Mouse (Mus musculus) cerebellum, adult 11 months (tissue): Measurements from ENCODE around the gene Rnft1.
A peak's percentile ranks its signal among the peaks of the same experiment; 100 is the strongest.

Experiments
- DNase-seq: peaks from one replicate; pipeline ENCODE4 v3.0.0; 2022

Gene Rnft1

DNA sequence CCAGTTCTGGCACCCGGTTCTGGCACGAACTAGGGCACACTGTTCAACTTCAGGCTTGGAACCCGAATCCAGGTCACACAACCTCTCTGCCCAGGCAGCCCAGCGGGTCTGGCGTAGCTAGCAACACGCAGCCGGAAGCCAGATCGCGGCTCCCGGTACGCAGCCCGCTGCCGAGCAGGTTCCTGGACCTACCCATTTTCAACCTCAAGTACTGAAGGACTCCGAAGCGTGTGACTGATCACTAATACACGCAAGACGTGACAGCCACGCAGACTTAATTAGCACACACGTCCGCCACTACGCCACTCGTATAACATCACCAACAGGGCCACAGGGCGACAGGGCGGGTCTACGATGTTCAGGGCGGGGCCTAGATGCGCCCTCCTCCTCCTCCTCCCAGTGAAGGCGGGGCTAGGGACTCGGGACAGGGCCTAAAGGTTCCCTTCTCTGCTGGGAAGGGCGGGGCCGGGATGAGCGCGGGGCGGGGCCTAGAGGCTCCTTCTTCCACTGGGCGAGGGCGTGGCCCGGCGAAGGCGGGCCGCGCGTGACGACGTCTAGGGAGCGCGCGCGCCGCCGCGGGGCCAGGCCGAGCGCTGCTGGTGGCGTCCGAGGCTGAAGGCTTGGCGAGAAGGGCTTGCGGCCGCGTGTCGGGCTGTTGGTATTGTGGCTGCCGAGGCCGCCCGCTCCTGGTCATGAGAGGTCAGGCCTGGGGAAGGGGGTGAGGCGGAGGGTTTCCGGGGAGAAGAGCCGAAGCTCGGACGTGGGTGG is at the start of gene Rnft1:
Rnft1 (plus strand) TSS at position 557 of the 768 bp plus-strand sequence.
- peak; percentile 99 for DNase-seq

DNA sequence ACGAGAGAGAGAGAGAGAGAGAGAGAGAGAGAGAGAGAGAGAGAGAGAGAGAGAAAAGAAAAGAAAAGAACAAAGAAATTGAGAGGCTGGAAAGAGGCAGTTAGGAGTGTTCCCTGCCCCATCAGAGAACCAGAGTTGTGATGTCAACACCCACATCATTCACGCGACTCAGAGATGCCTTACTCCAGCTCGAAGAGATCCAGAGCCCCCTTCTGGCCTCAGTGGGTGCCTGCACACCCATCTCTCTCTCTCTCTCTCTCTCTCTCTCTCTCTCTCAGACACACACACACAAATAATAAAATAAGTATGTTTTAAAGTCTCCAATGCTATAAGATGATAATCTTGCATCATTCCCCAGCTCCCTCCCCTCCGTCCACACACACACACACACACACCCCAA is 47.6 kb upstream of the Rnft1 start:
- no peak for DNase-seq

DNA sequence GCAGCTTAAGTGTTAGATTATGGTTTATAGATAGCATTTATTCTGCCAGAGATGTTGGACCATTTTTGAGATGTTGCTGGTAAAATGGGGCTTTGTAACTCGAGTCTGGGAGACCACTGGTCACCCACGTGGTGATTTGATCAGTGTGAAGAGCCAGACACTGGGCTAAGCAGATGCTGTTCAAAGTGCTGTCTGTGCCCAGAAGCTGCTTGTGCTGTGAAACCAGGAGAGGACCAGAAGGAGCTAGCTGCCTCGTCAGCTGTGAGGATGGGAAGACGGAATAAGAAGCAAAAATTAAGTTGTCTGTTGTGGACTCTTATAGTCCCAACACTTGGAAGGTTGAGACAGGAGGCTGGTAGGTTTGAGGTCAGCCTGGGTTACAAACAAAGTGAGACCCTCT is 46.2 kb upstream of the Rnft1 start:
- DNase-seq, result no peak

DNA sequence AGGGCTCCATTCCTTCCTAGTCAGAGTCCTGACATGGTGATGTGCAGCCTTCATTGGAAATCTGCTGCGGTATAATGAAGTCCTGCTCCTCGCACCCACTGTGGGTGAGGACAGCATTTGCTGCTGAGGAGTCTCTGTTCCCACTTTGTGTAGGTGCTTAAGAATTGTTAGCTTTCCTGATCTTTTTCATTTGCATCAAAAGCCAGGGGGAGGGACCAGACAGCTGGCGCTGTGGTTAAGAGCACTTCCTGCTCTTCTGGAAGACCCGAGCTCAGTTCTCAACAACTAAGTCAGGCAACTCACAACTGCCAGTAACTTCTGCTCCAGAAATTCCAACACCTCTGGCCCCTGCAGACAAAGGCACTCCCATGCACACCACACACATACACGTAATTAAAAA is 43.7 kb upstream of the Rnft1 start:
- no peak for DNase-seq

DNA sequence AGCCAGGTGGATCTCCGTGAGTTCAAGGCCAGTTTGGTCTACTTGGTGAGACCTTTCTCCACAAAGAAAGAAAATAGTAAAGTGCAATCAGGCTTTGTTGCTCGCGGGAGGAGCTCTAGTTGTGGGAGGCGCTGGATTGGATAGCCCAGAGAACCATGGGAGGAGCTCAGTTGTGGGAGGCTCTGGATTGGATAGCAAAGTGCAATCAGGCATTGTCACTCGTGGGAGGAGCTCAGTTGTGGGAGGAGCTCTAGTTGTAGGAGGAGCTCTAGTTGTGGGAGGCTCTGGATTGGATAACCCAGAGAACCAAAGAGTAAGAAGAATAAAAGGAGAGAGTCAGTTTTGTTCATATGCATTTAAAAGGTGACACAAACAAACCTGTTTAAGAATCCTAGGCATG is 30.5 kb upstream of the Rnft1 start:
- DNase-seq, result no peak

DNA sequence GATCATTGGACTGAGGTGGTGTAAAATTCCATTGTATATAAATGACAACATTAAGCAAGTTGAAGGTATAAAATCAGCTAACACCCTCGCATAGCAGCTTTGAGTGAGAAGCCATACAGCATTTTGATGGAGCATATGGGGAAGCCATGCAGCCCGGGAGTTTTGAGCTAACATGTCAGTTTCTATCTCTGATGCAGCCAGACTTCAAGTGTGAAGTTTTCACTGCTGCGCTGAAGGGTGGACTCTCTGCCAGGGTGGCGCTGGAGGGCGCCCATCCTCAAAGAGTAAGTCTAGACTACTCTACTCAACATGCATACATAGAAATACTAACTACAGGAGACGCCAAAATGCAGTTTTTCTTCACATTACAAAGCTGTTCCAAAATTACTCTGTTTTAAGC is 26.9 kb upstream of the Rnft1 start:
- DNase-seq, result no peak

DNA sequence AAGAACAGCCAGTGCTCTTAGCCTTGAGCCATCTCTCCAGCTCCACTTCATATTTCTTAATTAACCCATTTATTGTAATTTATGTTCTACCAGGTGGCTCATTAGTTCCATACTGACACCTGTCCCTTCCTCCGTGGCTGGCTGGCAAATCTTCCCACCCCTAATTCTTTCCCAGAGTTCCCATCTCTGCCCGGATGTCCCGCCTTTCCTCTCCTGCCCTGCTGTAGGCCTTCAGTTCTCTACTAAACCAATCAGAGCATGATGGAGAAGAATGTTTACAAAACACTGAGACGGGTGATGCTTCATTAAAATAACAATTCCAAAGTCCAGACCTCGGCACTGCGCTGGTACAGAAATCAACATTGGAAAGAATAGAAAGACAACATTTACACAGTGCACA is 25.6 kb upstream of the Rnft1 start:
- no peak for DNase-seq

DNA sequence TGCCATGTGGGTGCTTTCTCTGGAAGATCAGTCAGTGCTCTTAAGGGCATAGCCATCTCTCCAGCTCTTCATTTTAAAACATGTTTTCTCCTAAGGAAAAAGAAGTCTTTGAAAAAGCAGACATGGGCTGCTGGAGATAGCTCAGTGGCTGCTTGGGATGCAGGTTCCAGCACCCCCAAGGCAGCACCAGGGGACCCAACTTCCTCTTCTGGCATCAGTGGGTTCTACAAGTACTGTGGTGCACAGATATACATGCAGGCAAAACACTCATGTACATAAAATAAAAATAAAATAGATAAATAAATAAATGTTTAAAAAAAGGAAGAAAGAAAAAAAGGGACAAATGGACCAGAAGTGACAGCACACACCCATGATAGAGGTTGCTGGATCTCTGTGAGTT is 21.9 kb upstream of the Rnft1 start:
- DNase-seq, result no peak

DNA sequence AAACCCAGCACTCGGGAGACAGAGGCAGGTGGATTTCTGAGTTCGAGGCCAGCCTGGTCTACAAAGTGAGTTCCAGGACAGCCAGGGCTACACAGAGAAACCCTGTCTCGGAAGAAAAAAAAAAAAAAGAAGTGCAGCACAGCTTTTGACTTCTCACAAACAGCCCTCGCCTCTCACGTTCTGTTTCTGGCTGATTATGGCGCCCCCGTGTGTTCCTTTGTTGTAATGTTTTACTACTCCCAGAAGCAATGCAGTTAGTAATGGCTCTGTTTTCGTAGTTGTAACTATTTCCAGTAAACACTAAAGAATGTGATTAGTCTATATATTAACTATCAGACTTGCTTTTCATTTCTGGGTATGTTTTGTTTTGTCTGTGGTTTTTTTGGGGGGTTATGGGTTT is 20.2 kb upstream of the Rnft1 start:
- DNase-seq, result peak; percentile 50

DNA sequence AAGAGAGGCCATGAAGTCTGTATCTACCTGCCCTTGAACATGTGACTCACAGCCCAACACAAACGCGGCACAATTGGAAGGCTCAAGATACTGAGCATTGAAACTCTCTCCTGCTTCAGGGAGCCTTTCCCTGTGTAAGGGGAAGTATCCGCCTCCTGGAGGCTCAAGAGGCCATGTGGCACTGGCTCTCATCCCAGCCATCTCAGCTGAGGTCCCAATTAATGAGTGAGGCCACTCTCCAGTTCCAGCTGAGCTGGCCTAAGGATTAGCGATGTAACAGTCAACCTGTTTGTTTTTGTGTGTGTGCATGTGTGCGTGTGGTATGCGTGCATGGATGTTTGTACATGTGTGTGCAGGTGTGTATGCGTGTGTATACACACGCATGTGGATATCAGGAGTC is 16.1 kb upstream of the Rnft1 start:
- DNase-seq, result peak; percentile 60

DNA sequence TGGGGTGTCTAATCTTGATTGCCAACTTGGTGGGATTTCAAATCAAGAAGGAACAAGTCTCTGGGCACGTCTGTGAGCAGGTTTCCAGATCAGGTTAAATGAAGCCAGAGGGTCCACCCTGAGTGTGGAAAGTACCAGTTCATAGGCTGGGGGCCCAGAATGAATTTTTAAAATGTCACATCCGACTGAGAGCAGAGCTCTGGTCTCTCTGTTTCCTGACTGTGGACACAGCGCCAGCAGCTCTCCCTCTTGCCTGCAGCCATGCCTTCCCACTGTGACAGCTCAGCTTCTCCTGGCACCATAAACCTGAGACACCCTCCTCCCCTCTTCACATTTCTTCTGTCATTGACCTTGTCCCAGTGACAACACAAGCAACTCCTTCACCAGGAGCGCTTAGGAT is 15.5 kb upstream of the Rnft1 start:
- no peak for DNase-seq

DNA sequence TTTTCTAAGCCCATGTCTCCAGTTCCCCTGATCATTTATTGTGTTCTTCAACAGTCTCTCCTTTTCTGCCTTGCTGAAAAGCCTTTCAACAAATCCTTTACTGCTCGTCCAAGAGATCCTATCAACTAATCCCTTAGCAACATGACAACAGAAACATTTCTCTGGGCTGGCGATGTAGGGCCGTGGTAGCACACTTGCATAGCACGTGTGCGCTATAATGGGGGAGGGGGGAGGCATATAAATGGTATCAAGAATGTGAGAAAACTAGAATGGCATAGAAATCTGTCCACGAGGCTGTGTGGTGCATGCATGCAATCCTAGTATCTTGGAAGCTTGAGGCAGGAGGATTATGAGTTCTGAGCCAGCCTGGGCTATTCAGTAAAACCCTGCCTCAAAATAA is 12.7 kb upstream of the Rnft1 start:
- no peak for DNase-seq

DNA sequence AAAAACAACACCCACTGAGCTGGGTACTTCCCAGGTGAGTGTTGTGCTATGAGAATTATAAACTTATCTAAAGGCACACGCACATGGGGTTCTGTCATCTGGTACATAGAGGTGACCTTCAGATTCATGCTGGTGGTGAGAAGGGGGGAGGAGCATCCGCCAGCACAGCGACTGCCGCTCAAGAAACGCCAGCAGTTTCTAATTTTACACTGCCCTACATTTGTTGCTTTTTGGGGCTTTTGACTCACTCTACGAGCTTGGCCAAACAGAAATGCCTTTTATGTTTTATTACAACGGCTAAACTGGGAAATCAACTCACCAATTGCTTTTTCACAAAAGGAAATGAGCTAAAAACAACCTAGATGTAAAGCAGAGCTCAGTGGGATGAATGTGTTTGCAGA is 11.7 kb upstream of the Rnft1 start:
- peak; percentile 42 for DNase-seq

DNA sequence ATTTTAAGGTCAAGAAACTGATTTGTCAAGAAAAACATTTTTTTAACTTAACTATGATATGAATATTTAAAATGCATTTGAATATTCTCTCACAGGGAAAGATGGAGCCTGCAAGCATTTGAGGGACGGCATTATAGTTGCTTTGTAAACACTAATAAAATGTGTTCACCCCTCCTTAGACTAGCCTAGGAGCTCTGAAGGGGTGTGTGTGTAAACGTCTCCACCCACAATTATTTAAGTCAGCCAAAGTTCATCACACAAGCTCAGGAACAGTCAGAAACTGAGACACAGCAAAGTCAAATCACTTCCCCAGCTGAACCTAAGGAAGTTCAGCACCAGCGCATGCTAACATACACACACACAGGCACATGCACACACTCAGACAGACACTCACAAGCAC is 10.9 kb upstream of the Rnft1 start:
- no peak for DNase-seq

DNA sequence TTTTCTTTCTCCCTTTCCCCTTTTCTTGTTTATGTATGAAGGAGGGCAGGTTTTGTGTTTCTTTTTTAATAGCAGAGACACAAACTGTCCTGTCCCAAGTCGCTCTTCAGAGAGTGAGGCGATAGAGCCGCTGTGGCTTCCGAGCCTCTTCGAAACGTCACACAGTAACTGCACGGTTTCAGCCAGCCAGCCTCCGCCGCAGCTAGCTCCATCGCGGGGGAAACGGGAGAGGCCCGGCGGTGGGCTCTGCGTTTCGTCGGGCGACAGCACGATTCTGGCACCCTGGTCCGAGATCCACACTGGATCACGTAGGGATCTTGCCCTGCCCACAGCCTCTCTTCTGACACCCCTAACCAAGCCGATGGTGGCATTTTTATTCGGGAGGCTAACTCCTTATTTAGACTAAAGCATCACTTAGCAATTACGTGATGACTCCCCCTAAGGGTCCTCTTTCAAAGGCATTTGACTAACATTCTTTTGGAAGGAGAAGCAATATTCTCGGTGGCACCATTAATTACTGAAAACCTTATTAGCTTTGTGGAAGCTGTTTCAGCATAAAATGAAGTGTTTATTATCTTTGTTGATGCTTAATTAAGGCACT is 553 bp downstream of the Rnft1 start:
- DNase-seq, result peak; percentile 50

DNA sequence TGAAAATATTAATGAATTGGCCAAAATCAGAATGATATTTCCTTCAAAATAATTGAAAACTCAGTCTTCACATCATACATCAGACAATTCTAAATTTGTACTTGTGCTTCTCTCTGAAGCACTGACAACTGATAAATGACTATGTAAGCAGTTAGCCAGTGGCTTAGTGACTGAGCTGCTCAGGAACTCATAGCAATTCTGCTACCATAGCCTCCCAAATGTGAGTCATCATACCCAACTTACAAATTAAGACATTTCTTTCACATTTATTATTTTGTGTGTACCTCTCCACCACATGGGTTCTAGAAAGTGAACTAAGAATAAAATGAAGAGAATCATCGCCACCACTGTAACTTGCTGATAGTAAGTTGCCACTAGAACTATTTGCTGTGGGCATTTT is 6.3 kb downstream of the Rnft1 start:
- no peak for DNase-seq

DNA sequence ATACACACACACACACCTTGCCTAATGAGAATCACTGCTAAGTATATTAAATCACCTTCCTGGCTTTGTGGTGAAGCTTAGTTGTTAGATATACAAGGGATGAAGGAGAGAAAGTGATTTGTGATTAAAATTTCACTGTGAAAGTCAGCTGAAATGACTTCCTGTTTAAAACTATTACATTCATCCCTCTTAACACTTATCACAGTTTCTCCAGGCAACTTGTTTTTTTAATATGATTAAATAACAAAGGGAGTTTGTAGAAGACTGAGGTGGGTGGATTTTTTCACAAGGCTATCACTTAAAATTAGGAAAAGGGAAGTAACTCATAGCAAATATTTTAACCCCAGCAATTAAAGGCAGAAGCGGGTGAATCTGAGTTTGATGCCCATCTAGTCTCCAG is 12.9 kb downstream of the Rnft1 start:
- no peak for DNase-seq

DNA sequence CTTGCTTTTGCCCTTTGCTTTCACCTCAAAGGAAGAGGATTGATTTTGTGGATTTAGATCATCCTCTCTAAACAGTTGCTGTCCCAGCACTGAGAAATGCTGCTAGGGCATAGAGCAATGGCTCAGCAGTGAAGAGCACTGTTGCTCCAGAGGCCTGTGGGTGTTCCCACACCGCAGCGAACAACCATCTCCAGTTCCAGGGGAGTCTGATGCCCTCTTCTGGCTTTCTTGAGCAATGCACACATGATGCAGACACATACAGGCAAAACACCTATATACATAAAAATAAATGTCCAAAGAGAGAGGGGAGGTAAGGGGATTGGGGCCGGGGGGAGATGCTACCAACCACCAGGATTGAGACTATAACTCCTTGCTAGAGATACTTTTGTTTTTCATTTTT is 13.5 kb downstream of the Rnft1 start:
- DNase-seq, result no peak

DNA sequence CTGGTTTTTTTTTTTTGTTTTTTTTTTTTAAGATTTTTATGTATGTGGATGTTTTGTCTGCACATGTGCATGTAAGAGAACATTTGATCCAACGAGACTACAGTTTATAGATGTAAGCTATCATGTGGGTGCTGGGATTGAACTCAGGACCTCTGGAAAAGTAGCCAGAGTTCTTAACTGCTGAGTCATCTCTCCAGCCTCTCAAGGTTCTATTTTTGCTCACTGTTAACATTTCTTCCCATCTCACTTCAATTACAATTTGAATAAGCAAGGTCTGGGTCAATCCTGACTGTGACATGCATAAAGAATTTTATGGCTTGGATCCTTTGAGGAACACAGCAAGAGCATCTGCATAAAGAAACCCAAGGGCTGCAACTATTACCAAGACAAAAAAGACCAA is 16.3 kb downstream of the Rnft1 start:
- DNase-seq, result no peak

DNA sequence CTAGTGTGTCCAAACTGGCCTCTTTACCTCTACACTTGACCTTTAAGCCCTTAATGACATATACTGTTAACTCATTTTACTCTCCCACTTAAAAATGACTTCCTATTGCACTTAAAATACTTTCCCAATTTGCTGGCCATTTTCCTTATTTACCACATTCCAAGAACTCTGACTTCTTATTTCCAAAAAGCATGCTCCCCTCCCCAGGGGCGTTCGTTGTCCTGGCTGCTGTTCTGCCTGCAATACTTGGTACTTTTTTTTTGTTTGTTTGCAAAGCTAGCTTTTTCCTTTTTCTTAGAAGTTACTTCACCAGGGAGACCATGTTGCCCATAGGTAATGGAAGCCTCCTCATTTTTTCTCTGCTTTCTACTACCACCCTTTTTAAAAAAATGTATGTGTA is 18.7 kb downstream of the Rnft1 start:
- no peak for DNase-seq

DNA sequence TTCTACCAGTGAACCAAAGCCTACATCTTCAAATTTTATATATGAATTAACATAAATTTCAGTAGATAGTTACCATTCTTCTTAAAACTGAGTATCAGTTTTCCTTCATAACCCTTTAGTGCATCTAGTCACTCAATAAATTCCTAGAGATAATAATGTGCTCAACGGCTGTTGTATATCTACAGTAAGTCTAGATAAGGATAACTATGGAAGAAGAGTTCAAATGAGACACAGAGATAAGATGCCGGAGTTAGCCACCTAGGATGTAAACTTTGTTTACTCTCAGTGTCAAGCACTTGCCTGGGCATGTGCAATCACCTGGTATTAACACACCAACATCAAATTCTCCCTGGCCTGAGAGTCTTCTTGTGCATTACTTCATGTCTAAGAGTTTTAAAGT is 22.9 kb downstream of the Rnft1 start:
- no peak for DNase-seq

DNA sequence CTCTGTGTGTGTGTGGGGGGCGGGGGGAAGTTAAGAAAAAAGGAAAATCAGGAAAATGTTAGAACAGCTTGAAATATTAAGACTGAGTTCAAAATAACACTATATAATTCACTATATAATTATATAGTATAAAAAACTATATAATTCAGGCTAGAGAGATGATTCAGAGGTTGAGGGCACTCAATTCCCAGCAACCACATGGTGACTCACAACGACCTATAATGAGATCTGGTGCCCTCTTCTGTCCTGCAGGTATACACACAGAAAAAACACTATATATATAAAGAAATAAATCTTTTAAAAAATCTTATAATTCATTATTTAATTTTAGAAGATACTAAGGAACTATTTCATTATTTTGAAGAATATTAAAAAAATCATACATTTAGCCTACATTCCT is 23.5 kb downstream of the Rnft1 start:
- no peak for DNase-seq

DNA sequence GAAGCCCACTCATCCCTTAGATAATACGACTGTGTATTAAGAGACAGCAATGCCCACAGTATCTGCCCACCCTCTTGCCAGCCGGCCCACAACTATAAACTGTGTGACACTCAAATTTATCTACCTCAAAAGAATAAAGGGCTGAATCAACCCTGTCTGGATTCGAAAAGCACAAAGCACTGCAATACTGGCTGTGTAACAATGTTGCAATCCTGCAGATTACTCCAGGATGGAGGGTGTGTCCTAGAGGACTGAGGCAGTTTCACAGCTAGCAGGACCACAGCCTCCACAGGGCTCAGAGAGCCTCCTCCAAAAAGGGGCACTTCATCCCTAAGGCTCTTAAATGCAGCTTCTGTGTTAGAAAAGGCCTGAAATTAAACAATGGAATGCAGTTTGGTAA is 32.2 kb downstream of the Rnft1 start:
- DNase-seq, result no peak

DNA sequence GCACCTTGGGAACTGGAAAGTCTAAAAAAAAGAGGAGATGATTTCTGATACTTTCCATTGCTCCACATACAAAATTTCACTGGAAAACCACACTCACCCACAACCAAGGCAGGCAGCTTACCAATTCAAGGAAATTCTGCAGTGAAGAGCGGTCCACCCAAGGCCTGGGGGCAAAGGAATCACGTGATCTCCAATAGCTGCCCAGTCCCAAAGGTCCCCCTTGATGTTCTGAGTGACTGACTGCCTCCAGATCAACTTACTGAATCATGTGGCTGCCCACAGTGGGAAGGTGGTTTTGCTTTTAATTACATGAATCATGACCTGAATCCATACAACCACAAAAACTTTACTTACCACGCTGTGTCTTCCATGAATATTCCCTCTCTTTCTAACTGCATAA is 32.8 kb downstream of the Rnft1 start:
- DNase-seq, result no peak

DNA sequence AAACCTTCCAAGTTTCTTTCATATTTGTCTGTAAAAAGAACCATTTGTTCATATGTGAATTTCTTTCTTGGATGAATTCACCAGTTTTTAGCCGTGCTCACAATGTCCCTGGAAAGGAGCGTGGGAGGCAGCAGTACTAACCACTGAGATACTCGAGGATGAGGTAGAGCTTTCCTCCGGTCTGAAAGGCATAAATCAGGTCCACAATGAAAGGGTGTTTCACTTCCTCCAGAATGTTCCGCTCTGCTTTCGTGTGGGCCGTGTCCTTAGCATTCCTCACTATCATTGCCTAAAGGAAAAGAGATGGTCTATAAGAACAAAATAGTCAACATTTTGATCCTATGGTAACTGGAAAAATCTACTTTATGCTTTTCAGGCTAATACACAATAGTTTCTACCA is 35.3 kb downstream of the Rnft1 start:
- no peak for DNase-seq
